Mouse (Mus musculus) v-Abl transformed pro-B cells (cell line): Measurements from ENCODE around the gene Qtrt2.

Source experiments
- in situ Hi-C, 2 experiments: fragments of 400-800 bp; cut with MboI; formaldehyde crosslinking; loops; one replicate each; pipeline ENCODE4 v1.15.1; 2025; ENCODE audit not compliant: unreplicated experiment in 2 of 2

The Qtrt2 gene

DNA sequence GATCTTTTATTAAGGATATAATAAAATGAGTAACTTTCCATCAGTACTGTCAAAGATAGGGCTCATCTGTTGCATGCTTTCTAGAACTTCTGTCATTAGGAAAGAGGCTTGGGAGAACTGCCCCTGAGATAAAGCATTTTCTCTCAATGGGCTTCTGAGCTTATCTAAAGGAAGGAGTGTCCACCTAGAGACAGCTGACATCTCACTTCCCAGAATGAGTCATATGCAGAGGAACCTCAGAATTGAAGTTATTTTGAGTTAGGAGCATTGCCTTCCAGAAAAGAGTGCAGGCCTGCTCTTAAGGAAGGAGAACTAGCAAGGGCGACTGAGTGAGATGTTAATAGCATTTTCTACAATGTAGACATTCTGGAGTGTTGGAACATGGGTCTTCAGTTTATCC, 85.4 kb downstream of the Qtrt2 start:
- in situ Hi-C loops, result no loop called here

GRCm38 (mm10) chr16:43831957-43832356, 94.7 kb downstream of the Qtrt2 start:
- in situ Hi-C loops, result no loop called here

GRCm38 (mm10) chr16:43827492-43827891, 99.1 kb downstream of the Qtrt2 start:
- in situ Hi-C loops, result no loop called here

- in situ Hi-C loops, result loop anchor here in 1 of 2 experiments (25.0 kb wide), 1 partner anchor 1531 kb away; no protein-coding TSS in a partner anchor
Measured at GRCm38 (mm10) chr16:43818404-43818803, 108.2 kb downstream of the Qtrt2 start.

DNA sequence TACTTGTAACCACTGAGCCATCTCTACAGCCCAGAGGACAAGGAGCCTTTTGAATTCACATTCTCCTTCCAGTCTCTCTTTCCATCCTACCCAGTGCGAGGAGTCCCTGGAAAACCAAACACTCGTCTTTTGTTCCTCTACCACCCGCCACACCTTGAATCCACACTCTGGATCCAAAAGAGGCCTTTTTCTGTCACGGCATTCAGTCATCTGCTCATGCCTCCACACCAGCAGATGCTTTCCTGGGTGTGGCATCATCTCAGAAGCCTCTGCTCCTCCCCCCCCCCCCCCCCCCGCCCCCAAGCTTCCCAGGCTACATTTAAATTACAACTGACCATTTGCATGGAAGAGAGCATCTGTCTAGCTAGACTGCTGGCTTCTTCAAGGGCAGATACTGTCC, 110.3 kb downstream of the Qtrt2 start:
- in situ Hi-C loops, result loop anchor here in 1 of 2 experiments (25.0 kb wide), 1 partner anchor 1529 kb away; no protein-coding TSS in a partner anchor

DNA sequence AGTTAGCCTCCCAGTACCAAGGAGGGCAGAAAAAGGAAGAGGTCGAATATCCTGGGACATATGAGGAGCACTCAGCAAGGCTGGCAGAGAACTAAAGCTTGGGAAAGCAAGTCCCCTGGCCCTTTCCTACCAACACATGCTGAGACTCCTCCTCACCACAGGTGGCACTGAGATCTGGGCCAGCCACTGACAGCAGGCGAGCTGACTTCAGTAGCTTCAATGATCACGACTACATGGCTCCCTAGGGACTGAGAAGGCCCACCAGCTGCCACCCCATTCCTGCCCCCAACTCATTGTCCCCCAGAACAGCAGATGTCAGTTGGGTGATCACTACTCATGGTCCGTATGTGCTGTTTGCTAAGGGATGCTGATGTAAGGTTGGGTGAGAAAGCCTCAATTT, 112.0 kb downstream of the Qtrt2 start:
- in situ Hi-C loops, result loop anchor here in 1 of 2 experiments (25.0 kb wide), 1 partner anchor 1527 kb away; no protein-coding TSS in a partner anchor
